Mouse (Mus musculus) heart, adult 9 months (tissue): ENCODE measurements around the gene Ifng.

Source experiments
- DNase-seq, 2 experiments: peaks; one replicate each; pipeline ENCODE4 v3.0.0; 2022; ENCODE audit warnings: low spot score in 2 of 2

Ifng gene

DNA sequence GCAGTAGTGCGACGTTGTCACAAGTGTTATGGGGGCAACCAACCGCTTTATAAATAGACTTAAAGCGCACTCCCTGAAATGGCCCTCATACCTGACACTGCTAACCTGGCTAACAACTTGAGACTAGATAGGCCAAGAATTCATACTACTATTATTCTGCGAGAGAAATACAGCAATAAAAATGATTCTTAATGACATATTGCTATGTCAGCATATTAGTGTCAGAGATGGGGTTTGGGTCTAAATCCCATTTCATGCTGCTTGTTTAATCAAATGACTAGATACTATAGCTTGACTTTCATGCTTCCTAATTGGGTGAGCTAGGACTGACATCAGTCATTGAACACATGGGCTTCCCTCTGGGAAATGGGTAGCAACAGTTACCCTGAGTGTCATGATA, 39.3 kb downstream of the Ifng start:
- DNase-seq: no peak

DNA sequence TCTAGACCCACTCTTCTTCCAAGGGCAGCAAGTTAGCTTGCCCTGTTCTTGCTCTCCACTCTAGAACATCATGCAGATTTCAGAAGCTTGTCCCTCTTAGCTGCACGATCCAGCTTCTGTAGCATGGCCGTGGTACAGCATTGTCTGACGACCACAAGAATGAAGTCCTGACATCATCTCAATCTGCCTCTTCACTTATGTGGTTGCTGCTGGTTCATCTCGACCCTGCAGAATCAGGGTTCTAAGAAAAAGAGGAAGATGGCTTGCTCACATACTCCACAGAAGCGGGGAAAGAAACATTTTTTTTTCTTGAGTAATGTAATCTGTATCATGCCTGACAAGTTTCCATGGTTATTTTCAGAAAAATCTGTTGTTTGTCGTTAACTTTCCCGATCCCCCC, 39.9 kb downstream of the Ifng start:
- DNase-seq: no peak

DNA sequence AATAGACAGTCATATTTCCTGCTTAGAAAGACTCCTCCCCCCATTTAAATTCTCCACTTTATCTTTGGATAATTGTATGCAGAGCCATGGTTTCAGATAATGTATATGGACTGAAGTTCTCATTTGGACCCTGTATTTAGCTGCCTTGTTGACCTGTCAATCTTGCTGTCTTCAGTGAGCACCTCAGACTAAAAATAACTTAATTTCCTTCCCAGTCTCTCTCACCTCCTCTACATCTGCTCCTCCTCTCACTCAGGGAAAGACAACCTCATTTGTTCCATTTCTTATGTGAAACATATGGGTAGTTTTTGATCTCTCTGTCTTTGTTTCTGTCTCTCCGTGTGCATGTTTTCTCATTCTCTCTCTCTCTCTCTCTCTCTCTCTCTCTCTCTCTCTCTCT, 53.3 kb downstream of the Ifng start:
- DNase-seq: no peak

DNA sequence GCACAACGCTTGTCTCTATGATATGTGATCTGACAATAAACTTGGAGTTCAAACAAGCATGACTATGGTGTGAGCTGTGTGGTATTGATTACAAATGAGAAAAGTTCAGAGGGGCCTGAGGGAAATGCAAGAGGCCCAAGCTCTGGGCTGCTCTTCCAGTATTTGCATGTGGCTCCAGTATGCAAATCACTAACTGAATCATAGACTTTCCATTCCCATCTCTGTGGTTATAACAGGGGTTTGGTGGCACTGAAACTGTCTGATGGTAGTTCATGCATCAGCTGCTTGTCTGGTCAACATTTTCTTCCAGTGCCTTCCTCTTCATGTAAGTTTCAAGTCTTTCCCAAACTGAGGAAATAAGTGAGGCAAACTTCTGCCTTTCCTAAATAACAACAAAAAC, 54.5 kb downstream of the Ifng start:
- DNase-seq: no peak
